Mouse (Mus musculus) hindbrain, embryonic 13.5 days (tissue): ENCODE measurements around the gene 4930562C15Rik. TPM values are rescaled to one million over a fixed set of nuclear protein-coding genes. Genes with fewer than 3 reads are reported as not detected.

Experiments
- ATAC-seq: fragments of 200-750 bp; cut with Nextera tagmentation; 2 replicates; pipeline ENCODE4 v1.8.0; 2017; ENCODE audit warnings: moderate TSS enrichment; ENCODE audit not compliant: low FRiP score
- H3K27ac ChIP-seq: fragments of 300-500 bp; sonication (generic); 2 replicates; pipeline ENCODE4 v1.5.1; 2015; ENCODE audit warnings: inconsistent platforms, mild to moderate bottlenecking, moderate library complexity
- H3K27me3 ChIP-seq: fragments of 300-500 bp; sonication (generic); 2 replicates; pipeline ENCODE4 v1.6.1; 2015; ENCODE audit warnings: mild to moderate bottlenecking, inconsistent platforms
- H3K36me3 ChIP-seq: fragments of 300-500 bp; sonication (generic); 2 replicates; pipeline ENCODE4 v1.6.1; 2015; ENCODE audit warnings: mild to moderate bottlenecking, inconsistent platforms
- H3K4me1 ChIP-seq: fragments of 300-500 bp; sonication (generic); replicated peaks from 2 replicates; pipeline ENCODE4 v1.6.1; 2015; ENCODE audit warnings: inconsistent platforms
- H3K4me2 ChIP-seq: fragments of 300-500 bp; sonication (generic); 2 replicates; pipeline ENCODE4 v1.6.1; 2015; ENCODE audit warnings: inconsistent platforms, mild to moderate bottlenecking, moderate library complexity
- H3K4me3 ChIP-seq: fragments of 300-500 bp; sonication (generic); 2 replicates; pipeline ENCODE4 v1.5.1; 2015; ENCODE audit warnings: mild to moderate bottlenecking, inconsistent platforms
- H3K9ac ChIP-seq: fragments of 300-500 bp; sonication (generic); 2 replicates; pipeline ENCODE4 v1.6.1; 2015; ENCODE audit warnings: mild to moderate bottlenecking, inconsistent platforms
- H3K9me3 ChIP-seq: fragments of 300-500 bp; sonication (generic); 2 replicates; pipeline ENCODE4 v1.6.1; 2016; ENCODE audit warnings: inconsistent platforms
- WGBS: fragments of 180-500 bp; shearing (Covaris S2); methylation state at CpG from one replicate; pipeline ENCODE4 v1.1.7; 2015; 5-methylcytosine and 5-hydroxymethylcytosine counted together
- polyA plus RNA-seq: library from polyadenylated mRNA; unstranded; fragments of >200 nt; fragmentation: Nextera tagmentation; extraction: Ambion mirVana; gene quantifications from 2 replicates; pipeline ENCODE4 v1.2.1, GENCODE M21; 2015

The 4930562C15Rik gene
- polyA plus RNA-seq, 1 experiment from 2014 or later, result 0.65 TPM

- Histone ChIP-seq H3K4me2 (no peak overlapping the region), H3K9ac (no peak overlapping the region), H3K27me3 (no peaks in the 10 kb centered on the region), H3K4me3 (no peak overlapping the region), H3K9me3 (no peaks in the 10 kb centered on the region), H3K27ac (no peak overlapping the region), H3K36me3 (no peaks in the 10 kb centered on the region), H3K4me1 (peaks cover 20% of the 10 kb centered on the region)
- ATAC-seq, result no peak
- WGBS, result 93% methylated on average over 2 of the region's 2 CpGs
Observed at GRCm38 (mm10) chr16:4899711-4900110, 64.5 kb downstream of the 4930562C15Rik start.

GRCm38 (mm10) chr16:4901167-4901566, 66.0 kb downstream of the 4930562C15Rik start:
- Histone ChIP-seq H3K4me1 (peaks cover 19% of the 10 kb centered on the region), H3K9ac (no peak overlapping the region), H3K9me3 (no peaks in the 10 kb centered on the region), H3K36me3 (no peaks in the 10 kb centered on the region), H3K27ac (peak overlapping the region; percentile 55), H3K27me3 (no peaks in the 10 kb centered on the region), H3K4me2 (no peak overlapping the region), H3K4me3 (no peak overlapping the region)
- WGBS, result 50% methylated on average over 7 of the region's 7 CpGs
- ATAC-seq, result no peak

GRCm38 (mm10) chr16:4902390-4902789, 67.2 kb downstream of the 4930562C15Rik start:
- ATAC-seq, result no peak
- 73% methylated on average over 2 of the region's 2 CpGs for WGBS
- peaks cover 2% of the 10 kb centered on the region; the same call in 1 of the 2 replicates for H3K36me3 ChIP-seq
- no peaks in the 10 kb centered on the region for H3K27me3 ChIP-seq
- no peak overlapping the region for H3K27ac ChIP-seq
- no peak overlapping the region for H3K9ac ChIP-seq
- H3K4me1 ChIP-seq, result peaks cover 9% of the 10 kb centered on the region
- H3K4me2 ChIP-seq, result no peak overlapping the region
- H3K4me3 ChIP-seq, result no peak overlapping the region
- no peaks in the 10 kb centered on the region for H3K9me3 ChIP-seq

- Histone ChIP-seq H3K4me1 (peaks cover 10% of the 10 kb centered on the region), H3K9me3 (no peaks in the 10 kb centered on the region), H3K4me3 (no peak overlapping the region), H3K9ac (no peak overlapping the region), H3K4me2 (no peak overlapping the region), H3K36me3 (peaks cover 8% of the 10 kb centered on the region; the same call in 1 of the 2 replicates), H3K27ac (no peak overlapping the region), H3K27me3 (no peaks in the 10 kb centered on the region)
- no peak for ATAC-seq
- WGBS, result 79% methylated on average over 6 of the region's 6 CpGs
Observed at GRCm38 (mm10) chr16:4903491-4904102, 68.4 kb downstream of the 4930562C15Rik start.

GRCm38 (mm10) chr16:4904878-4905277, 69.7 kb downstream of the 4930562C15Rik start:
- Histone ChIP-seq H3K9me3 (no peaks in the 10 kb centered on the region), H3K36me3 (peaks cover 20% of the 10 kb centered on the region), H3K9ac (no peak overlapping the region), H3K4me3 (no peak overlapping the region), H3K27me3 (no peaks in the 10 kb centered on the region), H3K4me1 (peaks cover 10% of the 10 kb centered on the region), H3K4me2 (no peak overlapping the region), H3K27ac (no peak overlapping the region)
- 93% methylated on average over 3 of the region's 3 CpGs for WGBS
- ATAC-seq, result no peak

GRCm38 (mm10) chr16:4905591-4905990, 70.4 kb downstream of the 4930562C15Rik start:
- H3K36me3 ChIP-seq, result peaks cover 27% of the 10 kb centered on the region
- H3K4me2 ChIP-seq, result no peak overlapping the region
- peaks cover 10% of the 10 kb centered on the region for H3K4me1 ChIP-seq
- H3K4me3 ChIP-seq, result no peak overlapping the region
- ATAC-seq, result no peak
- no peak overlapping the region for H3K27ac ChIP-seq
- H3K9ac ChIP-seq, result no peak overlapping the region
- H3K27me3 ChIP-seq, result no peaks in the 10 kb centered on the region
- 86% methylated on average over 1 of the region's 1 CpGs for WGBS
- H3K9me3 ChIP-seq, result no peaks in the 10 kb centered on the region

- Histone ChIP-seq H3K27ac (no peak overlapping the region), H3K4me3 (no peak overlapping the region), H3K36me3 (peaks cover 37% of the 10 kb centered on the region), H3K4me1 (peaks cover 4% of the 10 kb centered on the region; the same call in 1 of the 2 replicates), H3K4me2 (no peak overlapping the region), H3K9me3 (no peaks in the 10 kb centered on the region), H3K9ac (no peak overlapping the region), H3K27me3 (no peaks in the 10 kb centered on the region)
- ATAC-seq, result no peak
Observed at GRCm38 (mm10) chr16:4906559-4906958, 71.3 kb downstream of the 4930562C15Rik start.

DNA sequence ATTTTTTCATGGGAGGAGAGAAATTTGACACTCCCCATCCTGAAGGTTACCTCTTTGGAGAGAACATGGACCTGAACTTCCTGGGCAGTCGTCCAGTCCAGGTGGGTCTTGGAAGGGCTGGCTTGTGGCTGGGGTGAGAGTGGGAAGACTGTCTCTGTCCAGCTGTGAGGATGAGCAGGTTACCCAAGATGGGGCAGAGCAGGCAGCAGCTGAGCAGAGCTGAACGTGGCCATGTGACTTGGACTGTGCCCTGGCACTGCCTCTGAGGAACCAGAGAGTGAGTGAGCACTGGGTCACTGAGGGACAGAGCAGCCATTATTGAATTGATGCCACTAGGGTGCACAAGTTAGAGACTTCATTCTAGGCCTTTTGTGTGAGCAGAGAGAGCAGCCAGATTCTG, 72.2 kb downstream of the 4930562C15Rik start:
- peaks cover 4% of the 10 kb centered on the region; the same call in 1 of the 2 replicates for H3K4me1 ChIP-seq
- no peak overlapping the region for H3K4me2 ChIP-seq
- 67% methylated on average over 2 of the region's 2 CpGs for WGBS
- no peak for ATAC-seq
- no peak overlapping the region for H3K9ac ChIP-seq
- no peaks in the 10 kb centered on the region for H3K9me3 ChIP-seq
- no peaks in the 10 kb centered on the region for H3K27me3 ChIP-seq
- H3K27ac ChIP-seq, result no peak overlapping the region
- H3K36me3 ChIP-seq, result peaks cover 45% of the 10 kb centered on the region
- no peak overlapping the region for H3K4me3 ChIP-seq

DNA sequence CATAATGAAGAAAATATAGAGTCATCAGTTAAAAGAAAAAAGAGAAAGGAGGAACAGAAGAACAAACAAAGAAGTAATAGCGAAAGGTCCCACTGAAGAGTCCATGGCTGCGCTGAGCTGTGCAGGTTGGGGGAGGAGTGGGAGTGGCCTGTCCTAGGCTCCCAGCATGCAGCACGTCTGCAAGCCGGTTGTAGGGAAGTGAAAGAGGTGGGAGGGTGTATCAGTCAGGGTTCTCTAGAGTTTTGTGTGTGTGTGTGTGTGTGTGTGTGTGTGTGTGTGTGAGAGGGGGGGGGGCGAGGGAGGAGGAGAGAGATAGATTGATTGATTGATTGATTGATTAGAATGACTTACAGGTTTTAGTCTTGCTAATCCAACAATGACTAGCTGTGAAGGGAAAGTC, 72.8 kb downstream of the 4930562C15Rik start:
- Histone ChIP-seq H3K9me3 (no peaks in the 10 kb centered on the region), H3K4me1 (peaks cover 4% of the 10 kb centered on the region; the same call in 1 of the 2 replicates), H3K27ac (no peak overlapping the region), H3K4me3 (no peak overlapping the region), H3K4me2 (no peak overlapping the region), H3K36me3 (peaks cover 51% of the 10 kb centered on the region), H3K9ac (no peak overlapping the region), H3K27me3 (no peaks in the 10 kb centered on the region)
- ATAC-seq, result no peak
- WGBS, result 45% methylated on average over 4 of the region's 5 CpGs

GRCm38 (mm10) chr16:4909745-4910144, 74.5 kb downstream of the 4930562C15Rik start:
- H3K36me3 ChIP-seq, result peaks cover 67% of the 10 kb centered on the region
- ATAC-seq, result no peak
- no peak overlapping the region for H3K9ac ChIP-seq
- H3K27me3 ChIP-seq, result no peaks in the 10 kb centered on the region
- no peak overlapping the region for H3K4me3 ChIP-seq
- peaks cover 6% of the 10 kb centered on the region; the same call in 1 of the 2 replicates for H3K4me1 ChIP-seq
- no peak overlapping the region for H3K27ac ChIP-seq
- no peak overlapping the region for H3K4me2 ChIP-seq
- WGBS, result 98% methylated on average over 2 of the region's 2 CpGs
- H3K9me3 ChIP-seq, result no peaks in the 10 kb centered on the region

GRCm38 (mm10) chr16:4910758-4911157, 75.5 kb downstream of the 4930562C15Rik start:
- Histone ChIP-seq H3K27me3 (no peaks in the 10 kb centered on the region), H3K4me1 (peaks cover 6% of the 10 kb centered on the region; the same call in 1 of the 2 replicates), H3K9ac (no peak overlapping the region), H3K4me3 (no peak overlapping the region), H3K9me3 (no peaks in the 10 kb centered on the region), H3K36me3 (peaks cover 75% of the 10 kb centered on the region), H3K27ac (no peak overlapping the region), H3K4me2 (no peak overlapping the region)
- no peak for ATAC-seq
- WGBS, result 95% methylated on average over 8 of the region's 8 CpGs

DNA sequence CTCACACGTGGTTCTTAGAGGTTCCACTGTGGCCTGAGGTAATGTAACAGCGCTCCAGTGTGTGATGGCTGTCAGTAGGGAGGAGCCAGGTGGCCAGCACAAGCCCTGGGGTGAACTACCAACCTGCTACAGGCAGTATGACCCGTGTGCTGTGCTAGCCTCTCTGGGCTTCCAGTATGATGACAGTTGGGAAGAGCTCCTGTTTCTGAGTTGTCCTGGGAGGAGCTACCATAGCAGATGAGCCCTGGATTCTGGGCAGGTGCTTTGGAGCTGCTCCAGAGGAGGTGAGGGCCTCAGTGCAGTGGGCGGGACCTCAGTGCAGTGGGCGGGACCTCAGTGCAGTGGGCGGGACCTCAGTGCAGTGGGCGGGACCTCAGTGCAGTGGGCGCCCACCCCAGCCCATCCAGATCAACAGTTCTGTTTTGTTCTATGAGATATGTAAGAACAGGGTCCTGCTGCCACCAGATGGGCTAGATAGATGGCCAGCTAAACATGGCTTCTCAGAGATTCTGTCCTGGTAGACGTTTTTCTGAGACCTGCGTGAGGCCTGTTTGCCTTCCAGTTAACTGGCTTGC, 76.9 kb downstream of the 4930562C15Rik start:
- ATAC-seq, result no peak

More for the DNA sequence above, 76.9 kb downstream of the 4930562C15Rik start:
- Histone ChIP-seq H3K4me2 (no peak overlapping the region), H3K27me3 (no peaks in the 10 kb centered on the region), H3K4me3 (no peak overlapping the region), H3K9ac (no peak overlapping the region), H3K36me3 (peaks cover 89% of the 10 kb centered on the region), H3K4me1 (peaks cover 6% of the 10 kb centered on the region; the same call in 1 of the 2 replicates), H3K9me3 (no peaks in the 10 kb centered on the region), H3K27ac (0 out of 2 replicates have a peak overlapping the region, but pooled peaks have one; percentile 18)
- WGBS, result 80% methylated on average over 10 of the region's 10 CpGs
